Comparison of ENCODE assay signal across 9 mouse cellular contexts in the genomic region with DNA sequence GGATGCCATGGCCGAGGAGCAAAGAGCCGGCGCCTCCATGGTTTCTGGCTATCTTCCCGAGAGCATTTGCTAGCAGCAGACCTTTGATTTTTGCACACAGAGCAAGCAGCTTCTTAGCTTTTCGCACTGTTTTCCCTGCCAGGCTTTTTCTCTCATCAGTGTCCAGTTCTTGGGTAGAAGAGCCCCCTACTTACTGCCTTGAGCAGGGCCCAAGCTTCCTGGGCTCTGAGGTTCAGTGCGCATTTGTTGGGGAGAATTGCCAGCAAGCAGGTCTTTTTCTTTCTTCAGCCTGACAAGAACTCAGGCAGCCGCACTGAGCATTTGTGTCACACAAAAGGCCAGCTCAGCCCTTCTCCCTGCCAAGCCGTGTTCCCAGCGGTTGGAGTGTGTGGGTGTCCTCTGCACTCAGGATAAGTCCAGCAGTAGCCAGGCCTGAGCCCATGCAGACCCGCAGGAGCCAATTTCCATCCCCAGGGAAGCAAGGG.
DNase-seq lines count a peak whose midpoint lies in the region; ATAC-seq and TF ChIP-seq lines count a peak whose summit lies in the region.
"Had no signal": no experiment of that assay in that cellular context is flagged by ENCODE, and none has a peak within 500 bp of the region (broad histone marks: within the 10 kb centered on the region; RNA-seq: fewer than 3 reads in every experiment).

No protein-coding gene starts in this region.

- H3K4me2 ChIP-seq in neural tube, embryonic 12.5 days (replicated peaks): no peak overlapping the region

- no peak for TF ChIP-seq POLR2A in olfactory bulb, adult 2 months (IDR thresholded peaks at IDR 0.05; ENCODE audit: insufficient read depth, low read depth, low read length)
- no peak for TF ChIP-seq POLR2A in thymus, adult 2 months (IDR thresholded peaks at IDR 0.05; ENCODE audit: control insufficient read depth, extremely low read depth, insufficient read depth, low read length, poor library complexity)

- 47% methylated on average over 10 of the region's 10 CpGs for WGBS in neural tube, embryonic 12.5 days
- WGBS in embryonic facial prominence, embryonic 10.5 days: 51% methylated on average over 10 of the region's 10 CpGs
- WGBS in olfactory bulb, adult 2 months: 9% methylated on average over 10 of the region's 10 CpGs
- 89% methylated on average over 10 of the region's 10 CpGs for WGBS in thymus, adult 2 months

- no peaks in the 10 kb centered on the region for H3K27me3 ChIP-seq in neural tube, embryonic 12.5 days (replicated peaks)
- 0 out of 2 replicates have a peak, but pooled peaks cover 23% of the 10 kb centered on the region for H3K27me3 ChIP-seq in embryonic facial prominence, embryonic 10.5 days (replicated peaks; ENCODE audit: low read depth, poor library complexity, severe bottlenecking)
- H3K27me3 ChIP-seq in thymus, adult 2 months (ENCODE audit: control insufficient read depth, insufficient read depth, low read length): no peaks in the 10 kb centered on the region

- H3K36me3 ChIP-seq in neural tube, embryonic 12.5 days: no peaks in the 10 kb centered on the region
- H3K36me3 ChIP-seq in embryonic facial prominence, embryonic 10.5 days (replicated peaks): no peaks in the 10 kb centered on the region
- no peaks in the 10 kb centered on the region for H3K36me3 ChIP-seq in thymus, adult 2 months (ENCODE audit: control insufficient read depth, insufficient read depth, low read length)

- ATAC-seq in neural tube, embryonic 12.5 days (ENCODE audit: low FRiP score, low read depth): 0 out of 2 replicates have a peak, but pooled peaks have one; percentile 16

- peaks cover 39% of the 10 kb centered on the region for H3K4me1 ChIP-seq in neural tube, embryonic 12.5 days
- peaks cover 35% of the 10 kb centered on the region for H3K4me1 ChIP-seq in embryonic facial prominence, embryonic 10.5 days
- peaks cover 19% of the 10 kb centered on the region for H3K4me1 ChIP-seq in olfactory bulb, adult 2 months (ENCODE audit: control insufficient read depth, insufficient read depth, low read length)
- H3K4me1 ChIP-seq in thymus, adult 2 months (replicated peaks; ENCODE audit: control insufficient read depth, insufficient read depth, low read length): no peaks in the 10 kb centered on the region

- H3K9me3 ChIP-seq in neural tube, embryonic 12.5 days: no peaks in the 10 kb centered on the region
- H3K9me3 ChIP-seq in embryonic facial prominence, embryonic 10.5 days: no peaks in the 10 kb centered on the region

- H3K27ac ChIP-seq in neural tube, embryonic 12.5 days: no peak overlapping the region
- peak overlapping the region; percentile 70 for H3K27ac ChIP-seq in embryonic facial prominence, embryonic 10.5 days (replicated peaks)
- peak overlapping the region; percentile 76 for H3K27ac ChIP-seq in olfactory bulb, adult 2 months (ENCODE audit: insufficient read depth, low read depth, low read length)
- H3K27ac ChIP-seq in thymus, adult 2 months (ENCODE audit: control insufficient read depth, insufficient read depth, low read length): no peak overlapping the region
- H3K27ac ChIP-seq: liver, embryonic 14.5 days had no signal

- H3K4me3 ChIP-seq in neural tube, embryonic 12.5 days: no peak overlapping the region
- no peak overlapping the region for H3K4me3 ChIP-seq in embryonic facial prominence, embryonic 10.5 days
- H3K4me3 ChIP-seq in olfactory bulb, adult 2 months (ENCODE audit: insufficient read depth, low read depth, low read length): no peak overlapping the region
- H3K4me3 ChIP-seq in thymus, adult 2 months (ENCODE audit: control insufficient read depth, insufficient read depth, low read length): no peak overlapping the region

- H3K9ac ChIP-seq in neural tube, embryonic 12.5 days: no peak overlapping the region
- H3K9ac ChIP-seq: liver, embryonic 14.5 days had no signal

- no peak for TF ChIP-seq CTCF in olfactory bulb, adult 2 months (IDR thresholded peaks at IDR 0.05; ENCODE audit: insufficient read depth, low read depth, low read length)
- no peak for TF ChIP-seq CTCF in thymus, adult 2 months (IDR thresholded peaks at IDR 0.05; ENCODE audit: borderline replicate concordance, control insufficient read depth, extremely low read depth, insufficient read depth, low read length, poor library complexity)

- DNase-seq in neural tube, embryonic 10.5 days (ENCODE audit: extremely low spot score, low spot score): no peak
- no peak for DNase-seq in embryonic facial prominence, embryonic 10.5 days (ENCODE audit: low spot score)
- DNase-seq in heart, adult 9 months (ENCODE audit: low spot score in 2 of 2): peak; percentile 24 to 52
- peak; percentile 25 to 30 for DNase-seq in left cerebral cortex, adult 8-10 months (ENCODE audit: low spot score in 2 of 2)
- DNase-seq in spleen, postnatal 10 days (ENCODE audit: low spot score in 2 of 2): no peak
- no peak for DNase-seq in thymus, adult 2 months

Comparison
In these comparisons a context has a peak if more than half of its experiments do, and no peak if none do; other contexts are left out.
1. H3K27ac ChIP-seq: peak in embryonic facial prominence, embryonic 10.5 days (single experiment) and olfactory bulb, adult 2 months (single experiment); none in neural tube, embryonic 12.5 days (single experiment) and thymus, adult 2 months (single experiment).
2. DNase-seq: peak in heart, adult 9 months (2 of 2) and left cerebral cortex, adult 8-10 months (2 of 2); none in neural tube, embryonic 10.5 days (single experiment), embryonic facial prominence, embryonic 10.5 days (single experiment), spleen, postnatal 10 days (0 of 2) and thymus, adult 2 months (single experiment).